Mouse (Mus musculus) hindbrain, embryonic 12.5 days (tissue): ENCODE measurements around the gene Wfdc17. TPM values are rescaled to one million over a fixed set of nuclear protein-coding genes. Genes with fewer than 3 reads are reported as not detected.

Source experiments
- ATAC-seq: fragments of 200-750 bp; cut with Nextera tagmentation; 2 replicates; pipeline ENCODE4 v1.8.0; 2017; ENCODE audit warnings: moderate TSS enrichment; ENCODE audit not compliant: low FRiP score
- H3K27ac ChIP-seq: fragments of 300-500 bp; sonication (generic); 2 replicates; pipeline ENCODE4 v1.5.1; 2016; ENCODE audit warnings: mild to moderate bottlenecking
- H3K27me3 ChIP-seq: fragments of 300-500 bp; sonication (generic); 2 replicates; pipeline ENCODE4 v1.6.1; 2016; ENCODE audit warnings: mild to moderate bottlenecking
- H3K36me3 ChIP-seq: fragments of 300-500 bp; sonication (generic); 2 replicates; pipeline ENCODE4 v1.6.1; 2016; ENCODE audit warnings: mild to moderate bottlenecking
- H3K4me1 ChIP-seq: fragments of 300-500 bp; sonication (generic); 2 replicates; pipeline ENCODE4 v1.6.1; 2016
- H3K4me2 ChIP-seq: fragments of 300-500 bp; sonication (generic); replicated peaks from 2 replicates; pipeline ENCODE4 v1.6.1; 2016; ENCODE audit warnings: mild to moderate bottlenecking
- H3K4me3 ChIP-seq: fragments of 300-500 bp; sonication (generic); 2 replicates; pipeline ENCODE4 v1.5.1; 2016; ENCODE audit warnings: mild to moderate bottlenecking
- H3K9ac ChIP-seq: fragments of 300-500 bp; sonication (generic); 2 replicates; pipeline ENCODE4 v1.6.1; 2016; ENCODE audit warnings: mild to moderate bottlenecking, moderate library complexity
- H3K9me3 ChIP-seq: fragments of 300-500 bp; sonication (generic); replicated peaks from 2 replicates; pipeline ENCODE4 v1.6.1; 2016; ENCODE audit warnings: mild to moderate bottlenecking
- WGBS: fragments of 180-500 bp; shearing (Covaris S2); methylation state at CpG from one replicate; pipeline ENCODE4 v1.1.7; 2016; 5-methylcytosine and 5-hydroxymethylcytosine counted together
- polyA plus RNA-seq: library from polyadenylated mRNA; unstranded; fragments of >200 nt; fragmentation: Nextera tagmentation; extraction: Ambion mirVana; gene quantifications from 2 replicates; pipeline ENCODE4 v1.2.1, GENCODE M21; 2016

The Wfdc17 gene
- polyA plus RNA-seq, 1 experiment from 2014 or later, result 0.59 TPM

GRCm38 (mm10) chr11:83742731-83743355 lies 39.1 kb downstream of the Wfdc17 start:
- H3K4me1 ChIP-seq, result no peaks in the 10 kb centered on the region
- H3K9me3 ChIP-seq, result no peaks in the 10 kb centered on the region
- no peak overlapping the region for H3K4me3 ChIP-seq
- H3K27me3 ChIP-seq, result peaks cover 31% of the 10 kb centered on the region
- no peak overlapping the region for H3K9ac ChIP-seq
- H3K27ac ChIP-seq, result no peak overlapping the region
- H3K36me3 ChIP-seq, result no peaks in the 10 kb centered on the region
- ATAC-seq, result no peak
- WGBS, result 78% methylated on average over 9 of the region's 9 CpGs
- no peak overlapping the region for H3K4me2 ChIP-seq

GRCm38 (mm10) chr11:83743525-83743924 lies 39.7 kb downstream of the Wfdc17 start:
- H3K27me3 ChIP-seq, result peaks cover 38% of the 10 kb centered on the region
- WGBS, result 85% methylated on average over 3 of the region's 3 CpGs

GRCm38 (mm10) chr11:83746152-83746551 lies 42.4 kb downstream of the Wfdc17 start:
- ATAC-seq, result no peak
- Histone ChIP-seq H3K27ac (no peak overlapping the region), H3K4me2 (no peak overlapping the region), H3K36me3 (no peaks in the 10 kb centered on the region), H3K9me3 (no peaks in the 10 kb centered on the region), H3K27me3 (peaks cover 40% of the 10 kb centered on the region), H3K9ac (no peak overlapping the region), H3K4me3 (no peak overlapping the region), H3K4me1 (no peaks in the 10 kb centered on the region)
- 60% methylated on average over 4 of the region's 4 CpGs for WGBS

More at GRCm38 (mm10) chr11:83743525-83743924, 39.7 kb downstream of the Wfdc17 start:
- Histone ChIP-seq H3K27ac (no peak overlapping the region), H3K4me1 (no peaks in the 10 kb centered on the region), H3K9me3 (no peaks in the 10 kb centered on the region), H3K9ac (no peak overlapping the region), H3K36me3 (no peaks in the 10 kb centered on the region), H3K4me3 (no peak overlapping the region), H3K4me2 (no peak overlapping the region)
- no peak for ATAC-seq

GRCm38 (mm10) chr11:83746681-83747080 lies 42.9 kb downstream of the Wfdc17 start, which contains the start of gene Wfdc21:
Wfdc21 (plus strand) TSS chr11:83746940.
- WGBS, result 74% methylated on average over 5 of the region's 5 CpGs
- Histone ChIP-seq H3K36me3 (no peaks in the 10 kb centered on the region), H3K27me3 (peaks cover 44% of the 10 kb centered on the region), H3K9ac (no peak within 1 kb of the TSS), H3K4me2 (no peak within 1 kb of the TSS), H3K4me3 (no peak within 1 kb of the TSS), H3K27ac (no peak within 1 kb of the TSS), H3K4me1 (no peaks in the 10 kb centered on the region), H3K9me3 (no peaks in the 10 kb centered on the region)
- ATAC-seq, result no peak

- no peak for ATAC-seq
- Histone ChIP-seq H3K9me3 (no peaks in the 10 kb centered on the region), H3K9ac (no peak overlapping the region), H3K27me3 (peaks cover 50% of the 10 kb centered on the region), H3K4me1 (no peaks in the 10 kb centered on the region), H3K36me3 (no peaks in the 10 kb centered on the region), H3K4me3 (no peak overlapping the region), H3K4me2 (no peak overlapping the region), H3K27ac (no peak overlapping the region)
- 79% methylated on average over 6 of the region's 6 CpGs for WGBS
Observed at GRCm38 (mm10) chr11:83747376-83748265, 43.8 kb downstream of the Wfdc17 start.

GRCm38 (mm10) chr11:83753581-83754181 lies 49.9 kb downstream of the Wfdc17 start, which contains the start of gene Heatr6:
Heatr6 (plus strand) TSS chr11:83753696.
- Histone ChIP-seq H3K4me2 (peak within 1 kb of the TSS; percentile 81), H3K27ac (peak within 1 kb of the TSS; percentile 88), H3K9me3 (no peaks in the 10 kb centered on the region), H3K4me3 (peak within 1 kb of the TSS; percentile 80), H3K4me1 (peaks cover 15% of the 10 kb centered on the region), H3K27me3 (peaks cover 18% of the 10 kb centered on the region), H3K36me3 (peaks cover 29% of the 10 kb centered on the region), H3K9ac (peak within 1 kb of the TSS; percentile 88)
- under 1% methylated on average over 47 of the region's 47 CpGs for WGBS
- ATAC-seq, result peak; percentile 96

GRCm38 (mm10) chr11:83754227-83754626 lies 50.4 kb downstream of the Wfdc17 start:
- 7% methylated on average over 8 of the region's 8 CpGs for WGBS
- H3K36me3 ChIP-seq, result peaks cover 35% of the 10 kb centered on the region
- peak overlapping the region; percentile 88 for H3K9ac ChIP-seq
- H3K4me2 ChIP-seq, result peak overlapping the region; percentile 81
- no peaks in the 10 kb centered on the region for H3K9me3 ChIP-seq
- no peak for ATAC-seq
- peaks cover 15% of the 10 kb centered on the region for H3K27me3 ChIP-seq
- peak overlapping the region; percentile 88 for H3K27ac ChIP-seq
- H3K4me3 ChIP-seq, result peak overlapping the region; percentile 80
- peaks cover 15% of the 10 kb centered on the region for H3K4me1 ChIP-seq

Other genes starting within 250 kb of the Wfdc17 start
- 3.2 and 3.5 TPM in 2 replicates for gene Mmp28, start 240.9 kb upstream of the Wfdc17 start, polyA plus RNA-seq
- gene Taf15, start 230.9 kb upstream of the Wfdc17 start, polyA plus RNA-seq, result 13.9 and 14.9 TPM in 2 replicates
- not detected in 2 replicates for gene Heatr9, start 181.8 kb upstream of the Wfdc17 start, polyA plus RNA-seq
- not detected in 2 replicates for gene Ccl5, start 173.5 kb upstream of the Wfdc17 start, polyA plus RNA-seq
- gene Ccl9, start 125.4 kb upstream of the Wfdc17 start, polyA plus RNA-seq, result 1.3 and 1.7 TPM in 2 replicates
- 0.81 and 1.8 TPM in 2 replicates for gene Ccl6, start 110.9 kb upstream of the Wfdc17 start, polyA plus RNA-seq
- gene Rpl9-ps1, start 58.4 kb upstream of the Wfdc17 start, polyA plus RNA-seq, result not detected in 2 replicates
- 1.2 and 1.3 TPM in 2 replicates for gene Ccl3, start 54.6 kb upstream of the Wfdc17 start, polyA plus RNA-seq
- 0.46 TPM in 1 of 2 replicates, not detected in the other for gene Ccl4, start 41.4 kb upstream of the Wfdc17 start, polyA plus RNA-seq
- not detected in 2 replicates for gene Wfdc18, start 5.0 kb downstream of the Wfdc17 start, polyA plus RNA-seq
- gene Wfdc21, start 42.9 kb downstream of the Wfdc17 start, polyA plus RNA-seq, result not detected in 2 replicates
- 34.1 and 37.4 TPM in 2 replicates for gene Heatr6, start 49.7 kb downstream of the Wfdc17 start, polyA plus RNA-seq
- 0.09 TPM in 1 of 2 replicates, not detected in the other for gene Hnf1b, start 146.1 kb downstream of the Wfdc17 start, polyA plus RNA-seq
- gene Ddx52, start 238.1 kb downstream of the Wfdc17 start, polyA plus RNA-seq, result 33.8 and 34.0 TPM in 2 replicates